ENCODE assay signal across 14 mouse cellular contexts in the genomic region with DNA sequence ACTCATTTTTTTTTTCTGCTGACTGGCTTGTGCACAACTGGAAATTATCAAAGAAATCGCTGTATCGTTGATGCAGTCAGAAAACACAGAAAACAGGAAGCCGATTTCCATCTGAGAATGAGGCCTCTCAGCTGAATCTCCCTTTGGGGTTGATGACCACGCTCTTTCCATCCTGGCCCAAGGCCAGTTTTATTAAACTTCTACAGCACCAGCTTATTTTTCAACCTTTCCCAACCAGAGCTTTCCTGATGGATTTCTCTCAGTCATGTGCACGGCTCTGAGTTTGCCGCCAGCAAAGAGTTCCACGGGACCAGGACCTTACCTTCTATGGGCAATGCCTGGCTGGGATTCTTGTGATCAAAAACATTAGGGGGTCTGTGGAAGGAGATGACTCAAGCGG.
DNase-seq lines count a peak whose midpoint lies in the region; ATAC-seq and TF ChIP-seq lines count a peak whose summit lies in the region.
"Had no signal": no experiment of that assay in that cellular context is flagged by ENCODE, and none has a peak within 500 bp of the region (broad histone marks: within the 10 kb centered on the region; RNA-seq: fewer than 3 reads in every experiment).

No protein-coding gene starts in this region.

- 66% methylated on average over 8 of the region's 8 CpGs for WGBS in limb, embryonic 14.5 days
- 95% methylated on average over 8 of the region's 8 CpGs for WGBS in limb, embryonic 10.5 days

- H3K27me3 ChIP-seq in limb, embryonic 14.5 days (ENCODE audit: control insufficient read depth, insufficient read depth, low read length), result no peaks in the 10 kb centered on the region
- H3K27me3 ChIP-seq in limb, embryonic 10.5 days (ENCODE audit: low read depth, poor library complexity, severe bottlenecking), result no peaks in the 10 kb centered on the region
- H3K27me3 ChIP-seq: forebrain, embryonic 15.5 days; neural tube, embryonic 13.5 days had no signal

- peak; percentile 48 for DNase-seq in limb, embryonic 14.5 days (ENCODE audit: low spot score)
- no peak for DNase-seq in limb, embryonic 10.5 days (ENCODE audit: low spot score)
- peak; percentile 71 for DNase-seq in NIH3T3 (ENCODE audit: low read depth)
- peak; percentile 33 to 53 for DNase-seq in kidney, adult 8-10 months
- peak; percentile 51 for DNase-seq in lung, postnatal 10 days
- no peak for DNase-seq in cerebellum, postnatal 4 days (ENCODE audit: low spot score in 2 of 2)
- DNase-seq in layer of hippocampus, adult 18-20 months (ENCODE audit: low spot score in 2 of 2), result no peak
- DNase-seq: adrenal gland, adult 2 months; cerebellum, adult 18-20 months; gastrocnemius, postnatal 10 days; retina, postnatal 1 day had no signal

- peaks cover 10% of the 10 kb centered on the region; the same call in 1 of the 2 replicates for H3K4me1 ChIP-seq in limb, embryonic 14.5 days (ENCODE audit: control insufficient read depth, insufficient read depth, low read length)
- no peaks in the 10 kb centered on the region for H3K4me1 ChIP-seq in limb, embryonic 10.5 days
- H3K4me1 ChIP-seq: forebrain, embryonic 15.5 days; neural tube, embryonic 13.5 days had no signal

- no peaks in the 10 kb centered on the region for H3K9me3 ChIP-seq in limb, embryonic 14.5 days (ENCODE audit: control insufficient read depth, low read length)
- no peaks in the 10 kb centered on the region for H3K9me3 ChIP-seq in limb, embryonic 10.5 days (replicated peaks)
- H3K9me3 ChIP-seq: forebrain, embryonic 15.5 days; neural tube, embryonic 13.5 days had no signal

- H3K4me2 ChIP-seq in limb, embryonic 14.5 days (replicated peaks; ENCODE audit: low read depth, low read length, severe bottlenecking), result no peak overlapping the region
- H3K4me2 ChIP-seq: forebrain, embryonic 15.5 days; neural tube, embryonic 13.5 days had no signal

- no peaks in the 10 kb centered on the region for H3K36me3 ChIP-seq in limb, embryonic 14.5 days (ENCODE audit: control insufficient read depth, insufficient read depth, low read length)
- no peaks in the 10 kb centered on the region for H3K36me3 ChIP-seq in limb, embryonic 10.5 days
- H3K36me3 ChIP-seq: forebrain, embryonic 15.5 days; neural tube, embryonic 13.5 days had no signal

- H3K4me3 ChIP-seq in limb, embryonic 14.5 days (replicated peaks; ENCODE audit: low read length), result no peak overlapping the region
- no peak overlapping the region for H3K4me3 ChIP-seq in limb, embryonic 10.5 days
- H3K4me3 ChIP-seq: forebrain, embryonic 15.5 days; neural tube, embryonic 13.5 days had no signal

- no peak overlapping the region for H3K9ac ChIP-seq in limb, embryonic 14.5 days (ENCODE audit: low read depth, low read length, severe bottlenecking)
- H3K9ac ChIP-seq: forebrain, embryonic 15.5 days; neural tube, embryonic 13.5 days had no signal

- TF ChIP-seq POLR2A in limb, embryonic 14.5 days (IDR thresholded peaks at IDR 0.05; ENCODE audit: borderline replicate concordance, extremely low read depth, insufficient read depth, insufficient read length), result no peak

- peak overlapping the region; percentile 34; the same call in 1 of the 2 replicates for H3K27ac ChIP-seq in limb, embryonic 14.5 days (replicated peaks; ENCODE audit: low read depth, low read length)
- no peak overlapping the region for H3K27ac ChIP-seq in limb, embryonic 10.5 days
- H3K27ac ChIP-seq: forebrain, embryonic 15.5 days; hindbrain, postnatal 0 days; neural tube, embryonic 13.5 days had no signal

- no peak for ATAC-seq in limb, embryonic 14.5 days (ENCODE audit: low FRiP score, low read depth)
- ATAC-seq: forebrain, embryonic 15.5 days; hindbrain, postnatal 0 days had no signal

Comparison
In these comparisons a context has a peak if more than half of its experiments do, and no peak if none do; other contexts are left out.
1. DNase-seq: peak in limb, embryonic 14.5 days (single experiment), NIH3T3 (single experiment), kidney, adult 8-10 months (2 of 2) and lung, postnatal 10 days (single experiment); none in limb, embryonic 10.5 days (single experiment), cerebellum, postnatal 4 days (0 of 2) and layer of hippocampus, adult 18-20 months (0 of 2).